ENCODE assay signal across 20 mouse cellular contexts in genomic region chr13:35452420-35452819, GRCm38 (mm10).
DNase-seq lines count a peak whose midpoint lies in the region; ATAC-seq and TF ChIP-seq lines count a peak whose summit lies in the region.
"Had no signal": no experiment of that assay in that cellular context is flagged by ENCODE, and none has a peak within 500 bp of the region (broad histone marks: within the 10 kb centered on the region; RNA-seq: fewer than 3 reads in every experiment).

No protein-coding gene starts in this region.

- no peaks in the 10 kb centered on the region for H3K27me3 ChIP-seq in intestine, embryonic 14.5 days (replicated peaks; ENCODE audit: control insufficient read depth, insufficient read depth, low read length)
- H3K27me3 ChIP-seq in intestine, postnatal 0 days (replicated peaks; ENCODE audit: control insufficient read depth, insufficient read depth, low read length): no peaks in the 10 kb centered on the region
- H3K27me3 ChIP-seq: forebrain, embryonic 13.5 days; Patski had no signal

- H3K4me2 ChIP-seq in intestine, embryonic 14.5 days (ENCODE audit: low read length): no peak overlapping the region
- no peak overlapping the region for H3K4me2 ChIP-seq in intestine, postnatal 0 days (replicated peaks; ENCODE audit: low read depth)
- H3K4me2 ChIP-seq: forebrain, embryonic 13.5 days; hindbrain, embryonic 14.5 days had no signal

- H3K9ac ChIP-seq in intestine, embryonic 14.5 days (ENCODE audit: low read length): no peak overlapping the region
- H3K9ac ChIP-seq in intestine, postnatal 0 days (ENCODE audit: low read depth, low read length): no peak overlapping the region
- H3K9ac ChIP-seq: forebrain, embryonic 13.5 days; forebrain, postnatal 0 days; hindbrain, embryonic 14.5 days had no signal

- TF ChIP-seq CTCF in intestine, postnatal 0 days (IDR thresholded peaks at IDR 0.05; ENCODE audit: low read depth): no peak

- ATAC-seq in intestine, embryonic 14.5 days (replicated peaks; ENCODE audit: low FRiP score, low TSS enrichment, low read depth): no peak
- ATAC-seq in intestine, postnatal 0 days: no peak
- peak; percentile 52; the same call in 1 of the 2 replicates for ATAC-seq in common myeloid progenitor, adult 5-6 weeks (replicated peaks; ENCODE audit: low read depth, poor library complexity, severe bottlenecking)
- peak; percentile 79 for ATAC-seq in monocyte, adult 5-6 weeks (replicated peaks; ENCODE audit: insufficient number of reproducible peaks, low FRiP score, low TSS enrichment, poor library complexity, severe bottlenecking)
- ATAC-seq: activated CD4-positive, CD25-positive, alpha-beta regulatory T cell, adult 4 months; CD4-positive, CD25-positive, alpha-beta regulatory T cell, adult 4 months; forebrain, embryonic 13.5 days; forebrain, postnatal 0 days; Patski had no signal

- H3K4me3 ChIP-seq in intestine, embryonic 14.5 days (ENCODE audit: low read depth, low read length): no peak overlapping the region
- H3K4me3 ChIP-seq in intestine, postnatal 0 days (ENCODE audit: low read depth, low read length): no peak overlapping the region
- H3K4me3 ChIP-seq: embryonic facial prominence, embryonic 10.5 days; forebrain, embryonic 13.5 days; hindbrain, embryonic 10.5 days had no signal

- no peaks in the 10 kb centered on the region for H3K36me3 ChIP-seq in intestine, embryonic 14.5 days (ENCODE audit: control insufficient read depth, insufficient read depth, low read length)
- no peaks in the 10 kb centered on the region for H3K36me3 ChIP-seq in intestine, postnatal 0 days (ENCODE audit: control insufficient read depth, insufficient read depth)
- H3K36me3 ChIP-seq: embryonic facial prominence, embryonic 10.5 days; hindbrain, embryonic 10.5 days had no signal

- peak; percentile 16 for DNase-seq in intestine, embryonic 14.5 days (ENCODE audit: low spot score)
- DNase-seq in adrenal gland, postnatal 36 days: no peak
- DNase-seq in natural killer cell, adult 2 months (ENCODE audit: low spot score in 2 of 2): no peak
- DNase-seq: adrenal gland, postnatal 14 days; B cell, adult 2 months; cerebellum, adult 18-20 months; cerebellum, adult 9-11 months; cerebellum, postnatal 36 days; forebrain, postnatal 0 days; gastrocnemius, postnatal 14 days had no signal

- H3K9me3 ChIP-seq in intestine, embryonic 14.5 days (ENCODE audit: control insufficient read depth, low read length): no peaks in the 10 kb centered on the region
- no peaks in the 10 kb centered on the region for H3K9me3 ChIP-seq in intestine, postnatal 0 days (ENCODE audit: control insufficient read depth)
- H3K9me3 ChIP-seq: embryonic facial prominence, embryonic 10.5 days; forebrain, embryonic 13.5 days; hindbrain, embryonic 10.5 days had no signal

- whole genome bisulfite sequencing in intestine, embryonic 14.5 days: 97% methylated on average over 1 of the region's 1 CpGs
- 88% methylated on average over 1 of the region's 1 CpGs for WGBS in intestine, postnatal 0 days

- no peak overlapping the region for H3K27ac ChIP-seq in intestine, embryonic 14.5 days (ENCODE audit: low read depth)
- H3K27ac ChIP-seq in intestine, postnatal 0 days (ENCODE audit: low read depth, low read length): no peak overlapping the region
- H3K27ac ChIP-seq: embryonic facial prominence, embryonic 10.5 days; forebrain, embryonic 13.5 days; hindbrain, embryonic 10.5 days; hindbrain, embryonic 14.5 days had no signal

- peaks cover 3% of the 10 kb centered on the region; the same call in 1 of the 2 replicates for H3K4me1 ChIP-seq in intestine, embryonic 14.5 days (replicated peaks; ENCODE audit: control insufficient read depth, insufficient read depth, low read length)
- H3K4me1 ChIP-seq in intestine, postnatal 0 days (replicated peaks; ENCODE audit: control insufficient read depth, insufficient read depth, low read length): no peaks in the 10 kb centered on the region

Comparison
In these comparisons a context has a peak if more than half of its experiments do, and no peak if none do; other contexts are left out.
1. ATAC-seq: peak in common myeloid progenitor, adult 5-6 weeks (single experiment) and monocyte, adult 5-6 weeks (single experiment); none in intestine, embryonic 14.5 days (single experiment) and intestine, postnatal 0 days (single experiment).